Mouse (Mus musculus) mature B cell (primary cell): ENCODE measurements around the gene Fhl4.

Experiments used
- in situ Hi-C: fragments of 300-500 bp; cut with MboI; formaldehyde crosslinking; loops from 2 replicates; pipeline ENCODE4 v1.14.3; 2019

Gene Fhl4

GRCm38 (mm10) chr10:85102247-85103084 is at the start of gene Fhl4, which contains the start of gene Tmem263:
Gene Fhl4, minus strand, starts transcription at chr10:85102495.
Gene Tmem263, plus strand, starts transcription at chr10:85102627.
- in situ Hi-C loops: no loop called here

- in situ Hi-C loops: no loop called here
Observed at GRCm38 (mm10) chr10:85149226-85149625, 46.9 kb upstream of the Fhl4 start.

- in situ Hi-C loops: no loop called here
Observed at GRCm38 (mm10) chr10:85146282-85146681, 44.0 kb upstream of the Fhl4 start.

GRCm38 (mm10) chr10:85141465-85141864 is 39.2 kb upstream of the Fhl4 start:
- in situ Hi-C loops: no loop called here

- in situ Hi-C loops: no loop called here
Observed at GRCm38 (mm10) chr10:85136573-85136972, 34.3 kb upstream of the Fhl4 start.

GRCm38 (mm10) chr10:85128453-85128852 is 26.2 kb upstream of the Fhl4 start:
- in situ Hi-C loops: no loop called here

- in situ Hi-C loops: no loop called here
Observed at GRCm38 (mm10) chr10:85127395-85128287, 25.3 kb upstream of the Fhl4 start, which contains the start of gene Mterf2. Gene Mterf2, minus strand, starts transcription at chr10:85128027.

- in situ Hi-C loops: no loop called here
Observed at GRCm38 (mm10) chr10:85125184-85125583, 22.9 kb upstream of the Fhl4 start.

- in situ Hi-C loops: no loop called here
Observed at GRCm38 (mm10) chr10:85114409-85114808, 12.1 kb upstream of the Fhl4 start.

- in situ Hi-C loops: no loop called here
Observed at GRCm38 (mm10) chr10:85103085-85103885, 990 bp upstream of the Fhl4 start.

- in situ Hi-C loops: no loop called here
Observed at GRCm38 (mm10) chr10:85101841-85102240, 454 bp downstream of the Fhl4 start.

GRCm38 (mm10) chr10:85071605-85072152 is 30.6 kb downstream of the Fhl4 start:
- in situ Hi-C loops: no loop called here

GRCm38 (mm10) chr10:85054876-85055275 is 47.4 kb downstream of the Fhl4 start:
- in situ Hi-C loops: no loop called here

GRCm38 (mm10) chr10:85052451-85052850 is 49.8 kb downstream of the Fhl4 start:
- in situ Hi-C loops: no loop called here

- in situ Hi-C loops: no loop called here
Observed at GRCm38 (mm10) chr10:85050668-85051208, 51.6 kb downstream of the Fhl4 start.

- in situ Hi-C loops: no loop called here
Observed at GRCm38 (mm10) chr10:85048008-85048407, 54.3 kb downstream of the Fhl4 start.

- in situ Hi-C loops: no loop called here
Observed at GRCm38 (mm10) chr10:85046585-85046984, 55.7 kb downstream of the Fhl4 start.
